Mouse (Mus musculus): ENCODE results near the gene Cfi.

DNA sequence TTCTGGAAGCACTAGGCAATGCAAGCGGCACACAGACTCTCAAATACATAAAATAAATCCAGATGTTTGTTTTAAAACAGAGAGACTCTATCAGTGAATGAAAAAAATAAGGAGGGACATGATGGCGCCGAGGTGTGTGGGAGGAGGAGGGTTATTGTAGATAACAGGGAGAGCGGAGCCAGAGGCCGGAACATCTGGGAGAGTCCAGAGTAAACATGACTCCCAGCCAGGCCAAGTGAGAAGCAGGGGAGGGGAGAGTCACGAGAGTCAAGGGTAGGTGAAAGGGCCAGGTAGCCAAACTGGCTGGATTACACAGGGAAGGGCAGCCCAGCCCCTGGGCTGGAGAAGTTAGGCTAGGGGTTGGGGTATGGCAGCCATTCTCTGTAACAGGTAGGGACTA lies 60.9 kb downstream of the Cfi start:
- TF ChIP-seq CTCF (IDR thresholded peaks at IDR 0.05; ENCODE audit: control insufficient read depth, insufficient read depth, insufficient read length) (no peak), MAX (IDR thresholded peaks at IDR 0.05) (no peak), USF1 (IDR thresholded peaks at IDR 0.05; ENCODE audit: low read depth) (no peak), MYOG (IDR thresholded peaks at IDR 0.05; ENCODE audit: control insufficient read depth, extremely low read depth, insufficient read length) (no peak), CEBPB (IDR thresholded peaks at IDR 0.05; ENCODE audit: low read depth) (no peak), FOSL1 (IDR thresholded peaks at IDR 0.05; ENCODE audit: insufficient read depth, low read length, poor library complexity, severe bottlenecking) (no peak), MYOD1 (IDR thresholded peaks at IDR 0.05; ENCODE audit: control insufficient read depth, insufficient read length, low read depth) (no peak)

Data from C2C12 (cell line).